Mouse (Mus musculus): ENCODE measurements around the gene Lmo2. TPM values are rescaled to one million over a fixed set of nuclear protein-coding genes. Genes with fewer than 3 reads are reported as not detected.

Gene Lmo2
- polyA plus RNA-seq, 1 experiment from 2014 or later: 44.5 TPM

DNA sequence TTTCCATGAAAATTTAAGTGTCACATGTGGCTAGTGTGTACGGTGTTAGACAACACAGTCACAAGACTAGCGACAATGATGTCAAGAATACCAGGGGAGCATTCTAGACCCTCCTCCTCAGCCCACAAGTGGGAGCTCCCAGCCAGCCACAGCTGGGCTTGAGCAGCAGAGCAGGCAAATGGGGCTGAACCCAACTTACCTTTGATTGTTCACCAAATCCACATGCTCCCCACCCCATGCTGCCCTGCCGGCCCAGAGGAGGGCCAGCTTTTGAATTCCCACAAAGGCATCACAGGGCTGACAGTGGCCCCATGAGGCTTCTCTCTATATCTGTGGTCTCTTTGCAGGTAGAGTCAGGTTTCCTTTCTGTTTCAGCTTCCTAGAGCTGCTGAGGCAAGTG is 16.7 kb upstream of the Lmo2 start:
- no peak for TF ChIP-seq CTCF (IDR thresholded peaks at IDR 0.05; ENCODE audit: low read depth)
- no peaks in the 10 kb centered on the region for H3K9me3 ChIP-seq (ENCODE audit: low read depth, low read length)
- no peaks in the 10 kb centered on the region for H3K27me3 ChIP-seq (ENCODE audit: insufficient read depth, low read length)
- no peak overlapping the region for H3K4me3 ChIP-seq (ENCODE audit: low read depth, low read length)
- 63% methylated on average over 3 of the region's 3 CpGs for WGBS
- ATAC-seq (ENCODE audit: insufficient read depth) (no peak), DNase-seq (no peak)
- no peak overlapping the region for H3K9ac ChIP-seq
- no peak overlapping the region for H3K27ac ChIP-seq (ENCODE audit: low read depth)
- H3K36me3 ChIP-seq (ENCODE audit: insufficient read depth): no peaks in the 10 kb centered on the region
- no peaks in the 10 kb centered on the region for H3K4me1 ChIP-seq (ENCODE audit: insufficient read depth)
- no peak overlapping the region for H3K4me2 ChIP-seq

DNA sequence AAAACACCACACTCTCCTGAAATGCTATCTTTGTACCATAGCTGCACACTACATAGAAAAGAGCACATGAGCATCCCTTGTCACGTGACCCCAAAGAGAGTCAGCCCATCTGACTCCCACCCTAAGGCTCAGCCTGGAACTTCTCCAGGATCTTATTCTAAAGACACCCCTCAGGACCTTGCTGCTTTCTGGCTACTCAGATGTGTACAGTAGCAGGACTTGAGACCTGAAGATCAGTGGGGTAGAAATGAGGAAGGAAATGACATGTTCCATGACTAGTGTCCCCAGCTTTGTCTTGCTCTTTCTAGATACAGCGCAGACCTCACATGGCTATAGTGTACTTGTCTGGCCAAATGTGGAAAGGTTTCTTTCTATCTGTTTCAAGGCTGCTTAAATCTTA is 12.9 kb upstream of the Lmo2 start:
- Histone ChIP-seq H3K36me3 (ENCODE audit: insufficient read depth) (no peaks in the 10 kb centered on the region), H3K27me3 (ENCODE audit: insufficient read depth, low read length) (no peaks in the 10 kb centered on the region), H3K9me3 (ENCODE audit: low read depth, low read length) (no peaks in the 10 kb centered on the region), H3K4me3 (ENCODE audit: low read depth, low read length) (no peak overlapping the region), H3K9ac (no peak overlapping the region), H3K27ac (ENCODE audit: low read depth) (no peak overlapping the region), H3K4me2 (no peak overlapping the region), H3K4me1 (ENCODE audit: insufficient read depth) (no peaks in the 10 kb centered on the region)
- DNase-seq (no peak), ATAC-seq (ENCODE audit: insufficient read depth) (no peak)
- WGBS: 85% methylated on average over 2 of the region's 2 CpGs
- no peak for TF ChIP-seq CTCF (IDR thresholded peaks at IDR 0.05; ENCODE audit: low read depth)

GRCm38 (mm10) chr2:103945571-103946092 is 12.2 kb upstream of the Lmo2 start:
- Histone ChIP-seq H3K36me3 (ENCODE audit: insufficient read depth) (no peaks in the 10 kb centered on the region), H3K4me1 (ENCODE audit: insufficient read depth) (no peaks in the 10 kb centered on the region), H3K9me3 (ENCODE audit: low read depth, low read length) (no peaks in the 10 kb centered on the region), H3K27me3 (ENCODE audit: insufficient read depth, low read length) (no peaks in the 10 kb centered on the region), H3K9ac (no peak overlapping the region), H3K27ac (ENCODE audit: low read depth) (no peak overlapping the region), H3K4me3 (ENCODE audit: low read depth, low read length) (no peak overlapping the region), H3K4me2 (no peak overlapping the region)
- TF ChIP-seq CTCF (IDR thresholded peaks at IDR 0.05; ENCODE audit: low read depth): no peak
- WGBS: 71% methylated on average over 5 of the region's 5 CpGs
- no peak for DNase-seq
- ATAC-seq (ENCODE audit: insufficient read depth): no peak

- Histone ChIP-seq H3K27me3 (ENCODE audit: insufficient read depth, low read length) (no peaks in the 10 kb centered on the region), H3K27ac (ENCODE audit: low read depth) (no peak overlapping the region), H3K36me3 (ENCODE audit: insufficient read depth) (no peaks in the 10 kb centered on the region), H3K9ac (no peak overlapping the region), H3K9me3 (ENCODE audit: low read depth, low read length) (no peaks in the 10 kb centered on the region), H3K4me2 (no peak overlapping the region), H3K4me3 (ENCODE audit: low read depth, low read length) (no peak overlapping the region), H3K4me1 (ENCODE audit: insufficient read depth) (no peaks in the 10 kb centered on the region)
- no peak for TF ChIP-seq CTCF (IDR thresholded peaks at IDR 0.05; ENCODE audit: low read depth)
- DNase-seq: no peak
- no peak for ATAC-seq (ENCODE audit: insufficient read depth)
- 71% methylated on average over 8 of the region's 8 CpGs for WGBS
Observed at GRCm38 (mm10) chr2:103946892-103947291, 10.9 kb upstream of the Lmo2 start.

DNA sequence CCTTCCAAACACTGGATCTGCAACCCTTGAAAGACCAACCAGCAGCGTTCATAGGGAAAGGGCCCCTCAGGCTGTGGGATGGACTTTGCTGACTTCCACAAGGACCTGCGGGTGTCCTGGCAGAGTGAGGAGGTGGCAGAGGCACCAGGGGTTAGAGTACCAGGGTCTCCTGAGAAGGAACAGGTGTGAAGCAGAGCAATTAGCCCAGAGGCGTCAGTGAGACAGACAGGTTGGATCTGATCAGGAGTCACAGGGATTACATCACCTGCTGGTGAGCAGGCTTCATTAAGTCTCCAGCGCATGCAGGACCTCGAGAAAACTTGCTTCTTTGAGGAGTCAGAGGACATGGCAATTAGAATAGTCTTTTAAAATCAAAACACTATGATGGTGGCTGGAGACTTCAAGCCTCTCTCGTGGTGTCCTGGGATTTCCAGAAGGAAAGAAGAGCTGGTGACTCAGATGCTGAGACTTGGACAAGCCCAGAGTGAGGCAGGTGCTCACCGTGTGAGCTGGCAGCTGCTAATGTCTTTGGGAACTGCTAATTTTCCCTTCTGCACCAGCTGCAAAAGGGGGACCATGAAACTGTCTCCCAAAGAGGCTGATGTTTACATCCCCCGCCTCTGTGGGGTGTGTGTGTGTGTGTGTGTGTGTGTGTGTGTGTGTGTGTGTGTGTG is 9.7 kb upstream of the Lmo2 start:
- WGBS: 52% methylated on average over 8 of the region's 8 CpGs
- no peak for TF ChIP-seq CTCF (IDR thresholded peaks at IDR 0.05; ENCODE audit: low read depth)
- ATAC-seq (ENCODE audit: insufficient read depth) (no peak), DNase-seq (no peak)
- no peak overlapping the region for H3K9ac ChIP-seq
- H3K27me3 ChIP-seq (ENCODE audit: insufficient read depth, low read length): no peaks in the 10 kb centered on the region
- no peaks in the 10 kb centered on the region for H3K9me3 ChIP-seq (ENCODE audit: low read depth, low read length)
- no peaks in the 10 kb centered on the region for H3K4me1 ChIP-seq (ENCODE audit: insufficient read depth)
- no peak overlapping the region for H3K27ac ChIP-seq (ENCODE audit: low read depth)
- H3K4me3 ChIP-seq (ENCODE audit: low read depth, low read length): no peak overlapping the region
- H3K4me2 ChIP-seq: no peak overlapping the region
- H3K36me3 ChIP-seq (ENCODE audit: insufficient read depth): no peaks in the 10 kb centered on the region

GRCm38 (mm10) chr2:103953050-103953835 is 4.5 kb upstream of the Lmo2 start:
- TF ChIP-seq CTCF (IDR thresholded peaks at IDR 0.05; ENCODE audit: low read depth): no peak
- ATAC-seq (ENCODE audit: insufficient read depth): no peak
- 86% methylated on average over 6 of the region's 6 CpGs for WGBS

GRCm38 (mm10) chr2:103955714-103956113 is 2.1 kb upstream of the Lmo2 start:
- Histone ChIP-seq H3K4me3 (ENCODE audit: low read depth, low read length) (no peak overlapping the region), H3K9ac (no peak overlapping the region), H3K27ac (ENCODE audit: low read depth) (no peak overlapping the region), H3K4me2 (no peak overlapping the region), H3K9me3 (ENCODE audit: low read depth, low read length) (no peaks in the 10 kb centered on the region), H3K27me3 (ENCODE audit: insufficient read depth, low read length) (no peaks in the 10 kb centered on the region), H3K4me1 (ENCODE audit: insufficient read depth) (no peaks in the 10 kb centered on the region), H3K36me3 (ENCODE audit: insufficient read depth) (no peaks in the 10 kb centered on the region)
- DNase-seq (no peak), ATAC-seq (ENCODE audit: insufficient read depth) (no peak)
- no peak for TF ChIP-seq CTCF (IDR thresholded peaks at IDR 0.05; ENCODE audit: low read depth)
- 73% methylated on average over 3 of the region's 3 CpGs for WGBS

More at GRCm38 (mm10) chr2:103953050-103953835, 4.5 kb upstream of the Lmo2 start:
- Histone ChIP-seq H3K9me3 (ENCODE audit: low read depth, low read length) (no peaks in the 10 kb centered on the region), H3K9ac (no peak overlapping the region), H3K27ac (ENCODE audit: low read depth) (no peak overlapping the region), H3K4me1 (ENCODE audit: insufficient read depth) (no peaks in the 10 kb centered on the region), H3K36me3 (ENCODE audit: insufficient read depth) (no peaks in the 10 kb centered on the region), H3K27me3 (ENCODE audit: insufficient read depth, low read length) (no peaks in the 10 kb centered on the region), H3K4me2 (no peak overlapping the region), H3K4me3 (ENCODE audit: low read depth, low read length) (no peak overlapping the region)
- no peak for DNase-seq
